Mouse (Mus musculus): ENCODE data around the gene Ikzf1. TPM values are rescaled to one million over a fixed set of nuclear protein-coding genes. Genes with fewer than 3 reads are reported as not detected.

Gene Ikzf1
- polyA plus RNA-seq, 1 experiment from 2014 or later: 59.1 TPM

DNA sequence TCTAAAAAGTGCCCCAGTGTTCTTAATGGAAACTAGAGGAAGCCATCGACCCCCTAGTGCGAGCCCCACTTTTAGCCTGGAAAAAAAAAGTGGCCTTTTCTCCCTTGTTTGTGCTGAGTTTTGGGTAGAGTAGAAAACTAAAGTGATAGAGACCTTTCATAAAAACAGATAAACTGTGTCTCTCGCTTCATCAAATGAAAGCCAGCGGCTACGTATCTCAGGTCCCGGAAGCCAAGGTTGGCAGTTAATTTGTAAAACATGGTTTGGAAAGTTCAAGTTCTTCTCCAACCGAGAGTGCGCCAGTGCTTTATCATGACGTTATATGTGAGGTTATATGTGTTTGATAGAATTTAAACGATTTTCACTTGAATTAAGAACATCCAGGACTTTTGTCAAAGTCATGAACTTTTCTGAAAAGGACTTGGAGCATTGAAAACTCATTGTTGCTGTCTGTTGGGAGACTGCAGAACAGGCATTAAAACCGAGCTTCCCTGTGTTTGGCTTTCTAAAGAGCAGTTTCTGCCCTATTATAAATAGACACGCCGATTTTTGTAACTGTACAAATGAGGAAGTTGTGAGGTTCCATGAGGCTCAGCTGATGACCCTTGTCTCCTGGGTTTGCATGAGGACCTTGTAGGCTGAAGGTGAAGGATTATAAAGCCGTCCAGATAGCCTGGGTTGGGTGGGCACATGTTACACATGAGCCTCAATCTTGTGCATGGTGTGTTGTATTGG is 6.7 kb downstream of the Ikzf1 start:
- H3K36me3 ChIP-seq: peaks cover 13% of the 10 kb centered on the region; the same call in 1 of the 2 replicates
- H3K27ac ChIP-seq: peak overlapping the region; percentile 89
- peak overlapping the region; percentile 96 for H3K4me2 ChIP-seq
- peaks cover 77% of the 10 kb centered on the region for H3K4me1 ChIP-seq
- WGBS (ENCODE audit: insufficient replicate concordance): 43% methylated on average over 14 of the region's 14 CpGs
- no peaks in the 10 kb centered on the region for H3K9me3 ChIP-seq (replicated peaks)
- ATAC-seq: no peak
- H3K27me3 ChIP-seq (replicated peaks): no peaks in the 10 kb centered on the region
- peak overlapping the region; percentile 34 for H3K4me3 ChIP-seq
- H3K9ac ChIP-seq: peak overlapping the region; percentile 19; the same call in 1 of the 2 replicates

GRCm38 (mm10) chr11:11692558-11693166 is 7.9 kb downstream of the Ikzf1 start:
- ATAC-seq: no peak
- Histone ChIP-seq H3K4me1 (peaks cover 89% of the 10 kb centered on the region), H3K36me3 (peaks cover 23% of the 10 kb centered on the region), H3K9me3 (replicated peaks) (no peaks in the 10 kb centered on the region), H3K4me2 (no peak overlapping the region), H3K4me3 (no peak overlapping the region), H3K27ac (peak overlapping the region; percentile 39; the same call in 1 of the 2 replicates), H3K9ac (no peak overlapping the region), H3K27me3 (replicated peaks) (no peaks in the 10 kb centered on the region)
- WGBS (ENCODE audit: insufficient replicate concordance): 70% methylated on average over 10 of the region's 10 CpGs

DNA sequence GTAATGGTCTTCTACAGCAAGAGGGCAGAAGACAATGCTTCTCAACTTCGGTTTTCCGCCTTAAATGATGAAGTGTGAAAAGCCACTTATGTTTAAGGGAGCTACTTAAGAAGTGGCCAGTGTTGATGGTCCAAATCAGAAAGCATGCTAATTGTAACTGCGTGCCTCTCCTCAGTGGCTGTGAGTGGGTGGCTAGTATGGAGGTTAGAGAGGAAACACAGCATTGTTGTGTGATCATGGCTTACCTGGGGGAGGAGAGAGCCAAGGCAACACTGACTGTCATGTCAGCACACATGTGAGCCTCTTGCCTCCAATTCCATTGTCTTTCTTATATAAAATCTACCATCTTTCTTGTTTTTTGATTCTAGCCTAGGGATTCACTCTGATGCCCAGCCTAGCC is 8.6 kb downstream of the Ikzf1 start:
- peaks cover 23% of the 10 kb centered on the region for H3K36me3 ChIP-seq
- H3K9ac ChIP-seq: 0 out of 2 replicates have a peak overlapping the region, but pooled peaks have one; percentile 1
- peak overlapping the region; percentile 49; the same call in 1 of the 2 replicates for H3K27ac ChIP-seq
- no peak overlapping the region for H3K4me3 ChIP-seq
- H3K27me3 ChIP-seq (replicated peaks): no peaks in the 10 kb centered on the region
- H3K4me1 ChIP-seq: peaks cover 90% of the 10 kb centered on the region
- H3K4me2 ChIP-seq: 0 out of 2 replicates have a peak overlapping the region, but pooled peaks have one; percentile 21
- H3K9me3 ChIP-seq (replicated peaks): no peaks in the 10 kb centered on the region
- ATAC-seq: no peak
- 82% methylated on average over 3 of the region's 3 CpGs for WGBS (ENCODE audit: insufficient replicate concordance)

GRCm38 (mm10) chr11:11694072-11694471 is 9.3 kb downstream of the Ikzf1 start:
- Histone ChIP-seq H3K27me3 (replicated peaks) (no peaks in the 10 kb centered on the region), H3K36me3 (peaks cover 26% of the 10 kb centered on the region), H3K4me2 (peak overlapping the region; percentile 21; the same call in 1 of the 2 replicates), H3K9me3 (replicated peaks) (no peaks in the 10 kb centered on the region), H3K27ac (peak overlapping the region; percentile 61; the same call in 1 of the 2 replicates), H3K4me3 (no peak overlapping the region), H3K4me1 (peaks cover 87% of the 10 kb centered on the region), H3K9ac (peak overlapping the region; percentile 40; the same call in 1 of the 2 replicates)
- WGBS (ENCODE audit: insufficient replicate concordance): 42% methylated on average over 2 of the region's 2 CpGs
- ATAC-seq: no peak

DNA sequence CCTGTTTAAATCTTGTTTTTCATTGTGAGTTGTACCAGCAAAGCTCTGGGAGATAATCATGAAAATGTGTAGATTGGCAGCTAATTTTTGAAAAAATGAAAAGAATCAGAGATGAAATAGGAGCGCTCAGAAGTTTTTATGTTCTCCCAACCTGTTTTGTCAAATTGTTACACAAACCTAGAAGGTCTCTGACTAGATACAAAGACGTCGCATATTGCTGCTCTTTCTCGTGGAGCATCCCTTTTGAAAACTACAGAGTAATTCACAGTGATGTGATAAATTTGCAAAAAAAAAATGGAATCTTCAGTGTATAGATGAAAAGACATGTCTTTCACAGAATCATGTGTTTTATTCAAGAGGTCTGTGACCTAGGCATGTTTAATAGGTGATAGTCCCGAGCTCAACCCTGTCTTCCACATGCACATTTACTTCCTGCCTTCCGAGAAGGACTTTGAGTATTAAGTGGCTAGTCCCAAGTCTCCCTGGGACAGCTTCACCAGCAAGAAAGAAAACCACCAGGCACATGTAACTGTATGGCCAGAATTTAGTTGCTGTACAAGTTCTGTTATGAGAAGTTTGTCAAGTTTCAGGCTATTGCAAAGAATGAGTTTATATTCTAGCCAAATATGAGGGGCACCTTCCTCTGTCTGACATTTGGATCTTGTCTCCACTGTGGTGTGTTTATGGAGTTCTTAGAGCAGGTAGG is 9.8 kb downstream of the Ikzf1 start:
- H3K9me3 ChIP-seq (replicated peaks): no peaks in the 10 kb centered on the region
- WGBS (ENCODE audit: insufficient replicate concordance): 68% methylated on average over 6 of the region's 6 CpGs
- peak overlapping the region; percentile 40 for H3K9ac ChIP-seq
- peak overlapping the region; percentile 61; the same call in 1 of the 2 replicates for H3K27ac ChIP-seq
- no peaks in the 10 kb centered on the region for H3K27me3 ChIP-seq (replicated peaks)
- H3K4me2 ChIP-seq: 0 out of 2 replicates have a peak overlapping the region, but pooled peaks have one; percentile 0
- H3K4me3 ChIP-seq: no peak overlapping the region
- peaks cover 31% of the 10 kb centered on the region for H3K36me3 ChIP-seq
- peaks cover 81% of the 10 kb centered on the region for H3K4me1 ChIP-seq
- ATAC-seq: no peak

DNA sequence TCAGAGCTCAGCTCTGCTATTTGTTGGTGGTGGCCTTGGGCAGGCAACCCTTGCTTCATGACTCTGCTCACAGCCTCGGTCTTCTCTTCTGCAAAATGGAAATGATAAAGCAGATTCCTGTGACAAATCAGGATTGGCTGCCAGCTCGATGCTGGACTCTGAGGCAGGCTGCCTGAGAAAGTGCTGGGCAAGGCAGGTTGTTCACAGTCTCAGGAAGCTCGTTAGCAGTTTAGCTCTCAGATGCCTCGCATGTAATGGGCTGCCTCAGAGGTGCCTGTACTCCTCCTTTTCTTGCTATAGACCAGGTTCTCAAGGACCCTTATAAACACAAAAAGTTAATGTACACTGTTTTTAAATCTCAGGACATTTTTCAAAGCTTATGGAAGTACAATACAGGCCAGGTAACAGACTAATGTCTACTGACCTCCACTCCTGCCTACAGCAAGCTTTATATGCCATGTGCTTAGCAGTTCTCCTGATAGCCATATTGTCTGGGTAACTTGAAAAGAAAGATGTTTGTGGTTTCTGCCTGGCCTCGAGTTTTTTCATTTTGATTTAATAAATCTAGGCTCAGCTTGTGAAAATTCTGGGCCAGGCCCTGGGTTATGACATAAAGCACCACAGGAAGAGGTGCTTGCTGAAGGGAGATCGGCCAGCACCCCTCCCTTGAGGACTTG is 10.5 kb downstream of the Ikzf1 start:
- H3K4me2 ChIP-seq: no peak overlapping the region; the same call in 1 of the 2 replicates
- H3K4me1 ChIP-seq: peaks cover 74% of the 10 kb centered on the region
- WGBS (ENCODE audit: insufficient replicate concordance): 32% methylated on average over 6 of the region's 6 CpGs
- H3K27ac ChIP-seq: peak overlapping the region; percentile 61
- H3K27me3 ChIP-seq (replicated peaks): no peaks in the 10 kb centered on the region
- H3K9me3 ChIP-seq (replicated peaks): no peaks in the 10 kb centered on the region
- H3K36me3 ChIP-seq: peaks cover 39% of the 10 kb centered on the region
- ATAC-seq: 0 out of 2 replicates have a peak, but pooled peaks have one; percentile 1
- peak overlapping the region; percentile 33 for H3K9ac ChIP-seq
- no peak overlapping the region for H3K4me3 ChIP-seq

GRCm38 (mm10) chr11:11695907-11696306 is 11.1 kb downstream of the Ikzf1 start:
- no peak overlapping the region; the same call in 1 of the 2 replicates for H3K4me2 ChIP-seq
- peaks cover 68% of the 10 kb centered on the region for H3K4me1 ChIP-seq
- 62% methylated on average over 4 of the region's 4 CpGs for WGBS (ENCODE audit: insufficient replicate concordance)
- no peak for ATAC-seq
- H3K9me3 ChIP-seq (replicated peaks): no peaks in the 10 kb centered on the region
- H3K36me3 ChIP-seq: peaks cover 44% of the 10 kb centered on the region
- H3K27ac ChIP-seq: peak overlapping the region; percentile 61
- no peak overlapping the region for H3K4me3 ChIP-seq
- peak overlapping the region; percentile 14 for H3K9ac ChIP-seq
- no peaks in the 10 kb centered on the region for H3K27me3 ChIP-seq (replicated peaks)

- H3K4me1 ChIP-seq: peaks cover 59% of the 10 kb centered on the region
- WGBS (ENCODE audit: insufficient replicate concordance): 74% methylated on average over 3 of the region's 3 CpGs
- H3K36me3 ChIP-seq: peaks cover 53% of the 10 kb centered on the region
- H3K9ac ChIP-seq: 0 out of 2 replicates have a peak overlapping the region, but pooled peaks have one; percentile 14
- no peak overlapping the region for H3K4me3 ChIP-seq
- H3K9me3 ChIP-seq (replicated peaks): no peaks in the 10 kb centered on the region
- H3K27me3 ChIP-seq (replicated peaks): no peaks in the 10 kb centered on the region
- no peak for ATAC-seq
- H3K27ac ChIP-seq: peak overlapping the region; percentile 42
- H3K4me2 ChIP-seq: no peak overlapping the region
Measured at GRCm38 (mm10) chr11:11696814-11697213, 12.0 kb downstream of the Ikzf1 start.

- WGBS (ENCODE audit: insufficient replicate concordance): 77% methylated on average over 6 of the region's 6 CpGs
- Histone ChIP-seq H3K4me2 (no peak overlapping the region), H3K27me3 (replicated peaks) (no peaks in the 10 kb centered on the region), H3K36me3 (peaks cover 85% of the 10 kb centered on the region), H3K9me3 (replicated peaks) (no peaks in the 10 kb centered on the region), H3K4me3 (no peak overlapping the region), H3K9ac (no peak overlapping the region), H3K4me1 (peaks cover 17% of the 10 kb centered on the region), H3K27ac (no peak overlapping the region)
- no peak for ATAC-seq
Measured at GRCm38 (mm10) chr11:11701378-11701777, 16.6 kb downstream of the Ikzf1 start.

DNA sequence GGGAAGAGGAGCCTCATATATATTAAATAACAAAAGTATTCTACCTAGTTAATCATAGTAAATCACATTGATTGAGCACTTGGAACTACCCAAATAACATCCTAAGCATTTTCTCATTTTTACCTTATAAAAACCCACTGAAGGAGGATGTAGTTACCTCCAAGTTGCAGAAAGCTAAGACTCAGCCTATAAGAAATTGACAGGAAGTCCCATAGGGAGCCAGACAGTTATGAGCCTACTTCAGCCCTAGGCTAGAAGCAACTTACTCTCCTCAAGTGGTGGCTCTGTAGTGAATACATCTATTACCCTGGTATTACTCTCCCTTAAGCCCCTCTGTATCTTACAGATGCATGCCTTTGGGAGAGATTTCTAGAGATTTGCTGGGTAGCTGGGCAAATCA is 19.0 kb downstream of the Ikzf1 start:
- H3K36me3 ChIP-seq: peaks cover 94% of the 10 kb centered on the region
- no peak for ATAC-seq
- no peak overlapping the region for H3K27ac ChIP-seq
- no peak overlapping the region for H3K4me3 ChIP-seq
- no peaks in the 10 kb centered on the region for H3K27me3 ChIP-seq (replicated peaks)
- no peaks in the 10 kb centered on the region for H3K9me3 ChIP-seq (replicated peaks)
- H3K4me2 ChIP-seq: no peak overlapping the region
- no peaks in the 10 kb centered on the region; the same call in 1 of the 2 replicates for H3K4me1 ChIP-seq
- H3K9ac ChIP-seq: no peak overlapping the region

- H3K27me3 ChIP-seq (replicated peaks): no peaks in the 10 kb centered on the region
- H3K4me1 ChIP-seq: peaks cover 25% of the 10 kb centered on the region
- H3K4me2 ChIP-seq: no peak overlapping the region
- H3K36me3 ChIP-seq: peaks cover 92% of the 10 kb centered on the region
- no peaks in the 10 kb centered on the region for H3K9me3 ChIP-seq (replicated peaks)
- WGBS (ENCODE audit: insufficient replicate concordance): 86% methylated on average over 9 of the region's 9 CpGs
- ATAC-seq: no peak
- no peak overlapping the region for H3K4me3 ChIP-seq
- peak overlapping the region; percentile 36; the same call in 1 of the 2 replicates for H3K27ac ChIP-seq
- no peak overlapping the region for H3K9ac ChIP-seq
Measured at GRCm38 (mm10) chr11:11708154-11708719, 23.4 kb downstream of the Ikzf1 start.

Measured in liver, embryonic 12.5 days (tissue).